Mouse (Mus musculus) layer of hippocampus, adult 2 months (tissue): ENCODE data around the gene Aig1. TPM values are rescaled to one million over a fixed set of nuclear protein-coding genes. Genes with fewer than 3 reads are reported as not detected.

Source experiments
- DNase-seq, 2 experiments: peaks; one replicate each; pipeline ENCODE4 v3.0.0; 2022; ENCODE audit warnings: low spot score in 2 of 2
- H3K27ac ChIP-seq: fragments of 200-600 bp; 2 replicates; pipeline ENCODE4 v1.8.1; 2022
- H3K4me3 ChIP-seq: fragments of 200-600 bp; 2 replicates; pipeline ENCODE4 v1.8.1; 2022; ENCODE audit warnings: mild to moderate bottlenecking
- CTCF ChIP-seq: fragments of 200-600 bp; conservative IDR thresholded peaks from 2 replicates; pipeline ENCODE4 v1.8.1; 2022; ENCODE audit warnings: antibody characterized with exemption, mild to moderate bottlenecking, moderate library complexity
- total RNA-seq, 2 experiments: library from RNA; stranded (reverse); gene quantifications; 2 replicates each; pipeline ENCODE4 v1.2.3; 2021

Gene Aig1
- total RNA-seq, 2 experiments from 2014 or later = 57.3 to 61.1 TPM

DNA sequence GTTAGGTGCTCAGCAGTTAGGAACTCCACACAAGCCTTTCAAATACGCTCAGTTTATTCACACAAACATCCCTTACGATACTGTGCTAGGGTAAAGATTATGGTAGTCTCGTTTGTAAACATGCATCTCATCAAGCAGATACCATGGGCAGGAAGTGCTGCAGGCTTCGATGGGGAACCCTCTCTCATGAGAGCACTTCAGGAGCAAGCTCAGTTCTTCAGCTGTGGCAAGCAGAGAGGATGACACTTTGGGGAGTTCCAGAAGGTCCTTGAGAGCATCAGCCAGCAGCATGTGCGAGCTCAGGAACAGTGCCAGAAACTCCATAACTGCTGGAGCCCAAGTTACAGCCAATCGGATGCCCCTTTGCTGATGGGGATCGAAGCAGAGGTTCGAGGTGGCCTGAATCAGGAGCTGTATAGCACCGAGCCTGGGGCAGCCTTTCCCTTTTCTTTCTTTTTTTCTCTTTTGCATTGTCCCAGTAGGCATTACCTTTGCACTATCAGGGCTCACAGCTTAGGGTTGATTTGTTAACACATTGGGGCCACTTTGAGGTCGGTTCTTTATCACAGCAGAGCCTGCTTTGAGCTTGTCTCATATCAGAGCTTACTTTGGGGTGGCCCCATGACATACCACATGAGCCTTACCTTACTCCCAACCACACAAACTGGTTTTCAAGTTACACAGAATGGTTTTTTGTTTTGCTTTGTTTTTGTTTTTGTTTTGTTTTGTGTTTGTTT is 5.7 kb upstream of the Aig1 start:
- H3K27ac ChIP-seq = no peak overlapping the region

GRCm38 (mm10) chr10:13870531-13870930 is 1.8 kb upstream of the Aig1 start:
- DNase-seq = no peak
- 0 out of 2 replicates have a peak, but pooled peaks have one; percentile 10 for TF ChIP-seq CTCF
- H3K27ac ChIP-seq = no peak overlapping the region
- no peak overlapping the region for H3K4me3 ChIP-seq

More for the DNA sequence above, 5.7 kb upstream of the Aig1 start:
- TF ChIP-seq CTCF = no peak
- DNase-seq = no peak
- H3K4me3 ChIP-seq = no peak overlapping the region

DNA sequence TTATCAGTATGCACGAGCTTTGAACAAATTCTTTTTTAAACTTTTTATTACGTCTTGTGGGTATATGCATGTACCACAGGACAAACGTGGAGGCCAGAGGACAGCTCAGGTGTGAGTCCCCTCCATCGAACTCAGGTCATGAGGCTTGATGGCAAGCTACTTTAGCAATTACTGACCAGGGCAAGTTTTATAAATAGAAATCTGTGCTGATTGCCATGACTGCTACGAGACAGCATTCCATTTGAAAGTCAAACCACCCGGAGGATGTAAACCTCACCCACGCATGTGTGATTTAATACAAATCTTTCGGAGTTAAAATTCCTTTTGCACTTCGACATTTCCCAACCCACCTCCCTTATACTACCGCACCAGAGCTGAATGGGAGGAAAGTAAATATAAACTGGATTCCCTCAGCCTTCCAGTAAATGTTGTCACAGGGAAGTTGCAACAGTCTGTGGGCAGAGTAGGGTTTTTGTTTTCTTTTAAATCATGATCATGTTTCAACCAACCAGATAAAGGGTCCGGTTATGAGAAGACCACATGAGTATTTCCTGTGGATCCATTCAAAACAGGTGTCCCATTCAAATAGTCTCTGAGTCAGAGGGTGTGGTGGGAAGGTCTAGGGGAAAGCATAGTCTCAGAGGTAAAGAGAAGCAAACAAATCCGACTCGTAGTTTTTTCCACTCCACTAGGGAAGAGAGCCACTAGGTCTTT is 699 bp upstream of the Aig1 start:
- no peak for DNase-seq
- peak overlapping the region; percentile 96 for H3K27ac ChIP-seq
- TF ChIP-seq CTCF = no peak
- H3K4me3 ChIP-seq = peak overlapping the region; percentile 79

DNA sequence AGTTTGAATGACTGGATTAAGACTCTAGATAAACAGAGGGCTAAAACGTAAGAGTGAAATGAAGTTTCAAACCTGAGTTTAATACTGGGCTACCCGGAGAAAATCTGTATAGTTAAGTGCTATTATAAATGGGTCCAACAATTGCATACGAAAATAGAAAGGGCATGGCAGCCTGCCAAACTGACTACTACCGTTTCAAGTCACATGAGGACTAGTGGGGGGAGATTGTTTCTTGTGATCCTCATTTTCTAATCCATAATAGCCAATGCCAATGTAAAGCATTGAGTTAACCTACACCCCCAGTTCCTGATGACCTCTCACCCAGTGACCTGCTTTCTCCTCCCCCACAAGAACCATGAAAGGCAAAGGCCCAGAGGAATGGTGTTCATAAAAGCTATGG is 2.4 kb downstream of the Aig1 start:
- no peak for TF ChIP-seq CTCF
- H3K4me3 ChIP-seq = no peak overlapping the region

GRCm38 (mm10) chr10:13861115-13861909 is 7.5 kb downstream of the Aig1 start:
- Histone ChIP-seq H3K4me3 (peak overlapping the region; percentile 28; the same call in 1 of the 2 replicates), H3K27ac (peak overlapping the region; percentile 81)
- TF ChIP-seq CTCF = 0 out of 2 replicates have a peak, but pooled peaks have one; percentile 9
- peak; percentile 75 to 86 for DNase-seq

More for the DNA sequence above, 2.4 kb downstream of the Aig1 start:
- H3K27ac ChIP-seq = peak overlapping the region; percentile 7; the same call in 1 of the 2 replicates
- DNase-seq = no peak

DNA sequence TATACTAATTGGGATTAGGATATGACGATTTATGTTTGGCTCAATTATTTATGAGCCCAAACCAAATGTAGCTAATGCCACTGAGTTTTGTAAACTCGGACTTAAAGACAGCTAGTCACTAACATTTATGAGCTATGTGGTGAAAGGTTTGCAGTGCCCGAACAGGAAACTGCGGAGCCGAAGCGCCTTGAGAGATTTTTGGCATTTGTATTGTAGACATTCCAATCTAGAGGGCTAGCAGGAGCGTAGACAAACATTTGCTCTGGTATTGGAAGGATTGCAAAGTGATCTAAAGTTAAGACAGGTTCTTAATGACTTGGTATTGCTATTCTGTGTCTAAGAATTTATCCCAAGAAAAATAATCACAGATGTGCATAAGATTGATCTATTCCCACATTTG is 12.3 kb downstream of the Aig1 start:
- Histone ChIP-seq H3K27ac (no peak overlapping the region), H3K4me3 (no peak overlapping the region)
- no peak for TF ChIP-seq CTCF
- DNase-seq = no peak

DNA sequence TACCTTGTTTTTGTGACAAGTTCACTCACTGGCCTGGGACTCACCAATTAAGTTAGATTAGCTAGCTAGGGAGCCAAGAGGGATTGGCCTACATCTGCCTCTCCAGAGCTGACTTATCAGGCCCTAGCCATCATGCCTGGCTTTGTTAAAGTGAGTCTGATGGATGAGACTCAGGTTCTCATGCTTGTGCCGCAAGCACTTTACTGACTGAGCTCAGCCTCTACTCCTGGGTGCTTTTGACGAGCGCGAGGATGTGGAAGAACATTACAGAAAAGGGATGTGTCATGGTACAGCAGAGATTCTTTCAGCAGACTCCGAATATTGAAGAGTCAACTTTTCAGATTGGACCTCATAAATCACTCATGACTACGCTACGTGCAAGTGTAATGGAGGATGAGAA is 12.8 kb downstream of the Aig1 start:
- no peak overlapping the region for H3K4me3 ChIP-seq
- DNase-seq = no peak
- no peak for TF ChIP-seq CTCF

DNA sequence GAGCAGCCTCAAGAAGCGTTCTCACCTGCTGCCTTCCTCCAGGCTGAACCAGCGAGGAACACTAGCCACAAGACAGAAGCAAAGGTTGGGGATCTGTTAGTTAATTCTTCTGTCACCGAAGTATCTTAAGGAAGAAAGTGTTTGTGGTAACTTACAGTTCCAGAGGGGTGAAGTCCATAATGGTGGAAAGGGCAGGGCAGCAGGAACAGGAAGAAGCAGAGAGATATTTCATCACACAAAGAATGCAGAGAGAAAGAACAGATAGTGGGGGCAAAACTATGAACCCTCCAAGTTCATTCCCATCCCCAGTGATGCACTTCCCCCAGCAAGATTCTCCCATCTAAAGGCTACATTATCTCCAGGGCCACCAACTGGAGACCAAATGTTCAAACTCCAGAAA is 13.7 kb downstream of the Aig1 start:
- Histone ChIP-seq H3K4me3 (no peak overlapping the region), H3K27ac (no peak overlapping the region)
- no peak for TF ChIP-seq CTCF
- no peak for DNase-seq

More for the DNA sequence above, 12.8 kb downstream of the Aig1 start:
- H3K27ac ChIP-seq = no peak overlapping the region

DNA sequence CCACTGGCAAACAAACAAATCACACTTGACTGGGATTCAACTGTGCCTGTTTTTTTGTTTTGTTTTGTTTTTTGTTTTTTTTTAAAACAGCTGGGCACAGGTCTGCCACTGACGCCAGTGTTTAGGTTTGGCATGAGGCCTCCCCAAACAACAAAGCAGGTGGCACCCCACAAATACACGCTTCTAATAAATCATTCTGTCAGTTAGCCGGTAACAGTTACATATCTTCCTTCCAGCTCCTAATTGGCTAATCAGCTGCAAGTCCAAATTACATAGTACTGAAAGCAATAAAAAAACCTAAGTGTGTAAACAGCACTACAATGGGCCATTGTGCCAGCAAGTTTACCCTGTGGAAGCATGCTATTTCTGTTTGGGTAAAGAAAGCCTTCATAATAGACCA is 18.7 kb downstream of the Aig1 start:
- Histone ChIP-seq H3K4me3 (no peak overlapping the region), H3K27ac (peak overlapping the region; percentile 21; the same call in 1 of the 2 replicates)
- DNase-seq = no peak
- TF ChIP-seq CTCF = no peak

DNA sequence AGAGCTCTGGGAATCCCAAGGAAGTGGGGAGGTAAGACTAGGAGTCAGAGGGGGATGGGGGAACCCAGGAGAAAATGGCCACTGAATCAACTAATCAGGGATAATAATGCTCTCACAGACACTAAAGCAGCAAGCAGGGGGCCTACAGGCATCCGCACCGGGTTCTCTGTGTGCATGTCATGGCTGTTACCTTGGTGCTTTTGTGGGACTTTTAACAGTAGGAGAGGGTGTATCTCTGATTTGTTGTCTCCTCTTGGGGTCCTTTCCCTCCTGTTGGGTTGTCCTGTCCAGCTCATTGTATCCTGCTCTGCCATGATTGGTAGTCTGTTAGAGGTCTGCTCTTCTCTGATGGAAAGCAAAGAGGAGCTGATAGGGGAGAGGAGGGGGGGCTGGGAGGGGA is 19.6 kb downstream of the Aig1 start:
- no peak overlapping the region for H3K27ac ChIP-seq
- no peak for DNase-seq
- no peak overlapping the region for H3K4me3 ChIP-seq
- no peak for TF ChIP-seq CTCF

DNA sequence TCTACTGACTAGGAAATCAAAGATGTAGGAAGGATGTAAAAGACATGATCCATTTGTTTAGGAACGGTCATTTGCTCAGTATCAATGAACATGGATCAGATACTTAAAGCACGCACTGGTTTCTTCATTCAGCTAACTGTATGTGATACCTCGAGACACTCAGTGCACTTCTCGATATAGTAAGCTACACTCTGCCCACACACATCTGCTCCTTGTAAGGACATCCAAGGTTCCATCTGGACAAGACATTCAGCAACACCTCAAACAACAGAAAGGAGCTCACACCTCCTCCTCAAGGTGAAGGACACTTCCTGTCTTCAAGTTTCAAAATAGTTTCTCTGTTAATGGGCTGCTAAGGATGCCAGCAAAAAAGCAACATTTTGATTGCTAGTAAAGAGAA is 23.9 kb downstream of the Aig1 start:
- TF ChIP-seq CTCF = no peak
- Histone ChIP-seq H3K27ac (no peak overlapping the region), H3K4me3 (no peak overlapping the region)
- DNase-seq = no peak

- no peak overlapping the region for H3K27ac ChIP-seq
Measured at GRCm38 (mm10) chr10:13843746-13844145, 25.0 kb downstream of the Aig1 start.

DNA sequence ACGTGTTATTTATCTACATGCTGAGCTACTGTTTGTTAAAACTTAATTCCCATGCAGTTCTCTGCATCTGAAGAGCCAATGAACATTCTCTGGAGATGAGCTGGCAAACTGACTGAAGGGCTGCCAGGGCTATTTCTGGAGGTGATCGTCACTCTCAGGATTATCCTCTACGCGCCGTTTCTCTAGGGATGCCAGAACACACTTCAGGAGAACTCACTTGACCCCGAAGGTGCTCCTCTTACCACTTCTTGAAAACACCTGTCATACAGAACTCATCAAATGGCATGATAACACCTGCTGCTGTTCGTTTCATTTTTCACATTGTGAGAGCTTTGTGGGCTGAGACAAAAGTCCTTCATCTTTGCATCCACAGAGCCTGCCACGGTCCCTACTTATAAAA is 25.9 kb downstream of the Aig1 start:
- H3K27ac ChIP-seq = no peak overlapping the region
- no peak for TF ChIP-seq CTCF
- peak in 1 of 2 experiments; percentile 14 for DNase-seq
- H3K4me3 ChIP-seq = no peak overlapping the region

More at GRCm38 (mm10) chr10:13843746-13844145, 25.0 kb downstream of the Aig1 start:
- DNase-seq = no peak
- TF ChIP-seq CTCF = no peak
- H3K4me3 ChIP-seq = no peak overlapping the region
